Mouse (Mus musculus) myocyte (in vitro differentiated cells): ENCODE results near the gene Tbc1d9.

Source experiments
- CEBPB ChIP-seq: IDR thresholded peaks from 2 replicates; pipeline ENCODE4 v1.6.1; 2011; ENCODE audit warnings: mild to moderate bottlenecking, moderate library complexity; ENCODE audit not compliant: poor library complexity, insufficient read depth, severe bottlenecking
- E2F4 ChIP-seq: IDR thresholded peaks from one replicate; pipeline ENCODE4 v1.6.1; 2011; ENCODE audit warnings: mild to moderate bottlenecking, control low read depth, moderate library complexity; ENCODE audit not compliant: insufficient read depth
- MAX ChIP-seq: IDR thresholded peaks from one replicate; pipeline ENCODE4 v1.6.1; 2011; ENCODE audit warnings: low read depth, mild to moderate bottlenecking, control low read depth
- MYOD1 ChIP-seq, 3 experiments: IDR thresholded peaks; one replicate each; pipeline ENCODE4 v1.6.1; 2011; ENCODE audit warnings: control low read depth in 2 of 3, low read depth in 2 of 3, mild to moderate bottlenecking in 2 of 3, moderate library complexity in 1 of 3; ENCODE audit not compliant: insufficient read length in 2 of 3, control insufficient read depth in 1 of 3
- POLR2A ChIP-seq: IDR thresholded peaks from one replicate; pipeline ENCODE4 v1.6.1; 2011; ENCODE audit warnings: low read depth, mild to moderate bottlenecking, control low read depth, moderate library complexity; ENCODE audit not compliant: insufficient read length
- POLR2AphosphoS2 ChIP-seq: IDR thresholded peaks from one replicate; pipeline ENCODE4 v1.6.1; 2011; ENCODE audit warnings: low read depth, control low read depth; ENCODE audit not compliant: insufficient read length
- REST ChIP-seq: IDR thresholded peaks from one replicate; pipeline ENCODE4 v1.6.1; 2011; ENCODE audit warnings: mild to moderate bottlenecking, control low read depth, moderate library complexity; ENCODE audit not compliant: insufficient read depth, insufficient read length
- SRF ChIP-seq: IDR thresholded peaks from one replicate; pipeline ENCODE4 v1.6.1; 2011; ENCODE audit warnings: low read depth; ENCODE audit not compliant: control insufficient read depth, insufficient read length
- TCF12 ChIP-seq: IDR thresholded peaks from one replicate; pipeline ENCODE4 v1.6.1; 2011; ENCODE audit warnings: mild to moderate bottlenecking, control low read depth; ENCODE audit not compliant: poor library complexity, insufficient read depth, severe bottlenecking
- USF1 ChIP-seq: IDR thresholded peaks from one replicate; pipeline ENCODE4 v1.6.1; 2011; ENCODE audit warnings: low read depth, mild to moderate bottlenecking, control low read depth, moderate library complexity

DNA sequence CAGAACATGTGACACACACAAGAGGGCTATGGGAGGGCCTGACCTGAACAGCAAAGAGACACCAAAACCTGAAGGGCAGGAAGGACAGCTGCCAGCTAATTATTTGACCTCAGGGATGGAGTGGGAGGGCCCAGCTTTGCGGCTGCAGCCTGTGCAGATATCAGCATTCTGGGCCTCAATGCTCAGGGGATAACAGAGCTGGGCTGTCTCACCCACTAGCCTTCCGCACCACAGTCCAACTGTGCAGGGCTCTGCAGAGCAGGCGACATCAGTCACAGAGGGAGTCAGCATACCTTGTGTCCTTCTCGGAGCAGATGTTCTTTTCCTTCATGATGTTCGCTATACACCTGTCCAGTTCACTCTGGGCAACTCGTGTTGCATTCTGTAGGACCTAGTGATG is 157.2 kb downstream of the Tbc1d9 start:
- no peak for TF ChIP-seq MAX
- no peak for TF ChIP-seq POLR2A
- TF ChIP-seq CEBPB = no peak
- TF ChIP-seq POLR2AphosphoS2 = no peak
- TF ChIP-seq TCF12 = no peak
- TF ChIP-seq E2F4 = no peak
- no peak for TF ChIP-seq MYOD1 (IDR thresholded peaks at IDR 0.05; ENCODE audit: control insufficient read depth in 1 of 3, insufficient read length in 2 of 3, low read depth in 2 of 3)
- TF ChIP-seq REST = no peak
- TF ChIP-seq USF1 = no peak
- no peak for TF ChIP-seq SRF
